Mouse (Mus musculus): ENCODE measurements around the gene Ncoa7.
"Not testable (repeated sequence)": the region's sequence is repeated elsewhere in the genome, so short reads cannot be mapped to it uniquely, and the experiment has no call there.

Gene Ncoa7

DNA sequence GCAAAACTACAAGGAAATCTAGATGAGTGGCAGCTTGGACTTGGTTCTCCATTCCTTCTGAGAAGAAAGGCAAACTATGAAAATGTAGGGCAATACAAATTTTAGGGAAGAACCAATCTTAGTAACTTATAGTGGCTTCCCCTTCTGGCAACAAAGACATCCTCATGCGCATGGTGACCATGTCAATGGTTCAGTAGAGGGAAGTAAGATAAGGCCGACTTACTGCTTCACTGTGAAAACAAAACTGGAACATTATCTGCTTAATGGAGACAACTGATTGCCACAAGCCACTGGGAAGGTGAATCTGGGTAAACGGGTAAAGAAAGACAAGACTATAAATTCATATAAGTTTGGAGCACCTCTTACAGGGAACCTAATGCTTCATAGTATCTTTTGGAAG is 128.3 kb downstream of the Ncoa7 start:
- no peak for DNase-seq (ENCODE audit: low read depth, low spot score)

DNA sequence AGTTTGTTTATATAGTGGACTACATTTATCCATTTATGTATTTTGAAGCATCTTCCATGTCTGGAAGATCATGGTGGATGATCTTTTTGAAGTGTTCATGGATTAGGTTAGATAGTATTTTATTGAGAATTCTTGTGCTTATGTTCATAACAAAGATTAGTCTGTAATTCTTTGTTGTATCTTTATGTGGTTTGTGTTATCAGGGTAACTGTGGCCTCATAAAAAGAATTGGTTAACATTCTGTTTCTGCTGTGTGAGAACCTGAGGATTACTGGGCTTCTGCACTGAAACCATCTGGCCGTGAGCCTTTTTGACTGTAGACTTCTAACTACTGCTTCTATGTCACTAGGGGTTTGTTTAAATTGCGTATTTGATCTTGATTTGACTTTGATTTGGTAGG is 136.5 kb downstream of the Ncoa7 start:
- DNase-seq (ENCODE audit: low read depth, low spot score): no peak

DNA sequence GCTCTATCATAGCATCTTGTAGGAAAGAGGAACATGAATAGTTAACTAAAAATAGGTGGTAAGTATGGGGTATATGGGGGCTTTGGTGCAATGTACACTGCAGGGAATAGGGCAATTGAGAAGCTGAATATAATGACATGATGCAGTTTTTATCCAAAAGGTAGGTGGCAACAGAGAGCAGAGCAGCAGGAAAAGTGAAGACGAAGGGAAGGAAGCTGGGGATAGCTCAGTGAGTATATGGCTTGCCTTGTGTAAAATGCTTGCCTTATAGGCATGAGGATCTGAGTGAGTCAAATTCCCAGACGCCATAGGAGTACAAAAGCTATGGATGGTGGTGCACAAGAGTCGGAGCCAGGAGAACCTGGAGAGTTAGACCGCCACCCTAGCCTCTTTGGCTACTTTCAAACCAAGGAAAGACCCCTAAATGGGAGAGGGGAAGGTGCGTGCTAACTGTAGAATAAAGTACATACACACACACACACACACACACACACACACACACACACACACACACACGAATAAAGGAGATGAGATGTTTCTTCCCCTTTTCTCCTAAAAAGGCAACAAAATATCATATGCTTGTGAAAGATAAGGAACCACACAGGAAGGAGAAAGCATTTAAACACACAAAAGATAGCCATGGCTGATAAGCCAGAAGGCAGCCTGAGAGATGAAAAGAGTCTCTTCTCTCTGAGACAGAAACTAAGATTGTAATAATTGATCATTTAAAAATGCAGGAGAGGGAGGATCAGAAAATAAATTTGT is 142.4 kb downstream of the Ncoa7 start:
- no peak for DNase-seq (ENCODE audit: low read depth, low spot score)

DNA sequence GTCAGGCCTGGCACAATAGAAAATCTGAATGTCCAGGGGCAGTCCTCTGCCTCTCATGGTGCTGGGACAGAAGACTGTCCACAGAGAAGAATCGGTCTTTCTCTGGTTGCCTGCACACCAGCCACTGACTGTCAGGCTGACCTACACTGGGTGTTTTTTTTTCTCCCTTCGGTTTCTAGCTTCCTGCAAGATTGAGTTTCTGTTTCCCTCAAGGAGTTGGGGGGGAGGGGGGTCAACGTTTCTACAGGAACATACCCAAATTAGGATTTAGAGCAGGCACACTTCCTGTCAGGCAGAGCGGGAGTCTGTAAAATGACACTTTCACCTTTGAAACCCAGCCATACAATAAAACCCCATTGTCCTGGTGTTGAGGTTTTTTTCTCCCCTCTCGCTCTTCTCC is 147.5 kb downstream of the Ncoa7 start:
- no peak for DNase-seq (ENCODE audit: low read depth, low spot score)

DNA sequence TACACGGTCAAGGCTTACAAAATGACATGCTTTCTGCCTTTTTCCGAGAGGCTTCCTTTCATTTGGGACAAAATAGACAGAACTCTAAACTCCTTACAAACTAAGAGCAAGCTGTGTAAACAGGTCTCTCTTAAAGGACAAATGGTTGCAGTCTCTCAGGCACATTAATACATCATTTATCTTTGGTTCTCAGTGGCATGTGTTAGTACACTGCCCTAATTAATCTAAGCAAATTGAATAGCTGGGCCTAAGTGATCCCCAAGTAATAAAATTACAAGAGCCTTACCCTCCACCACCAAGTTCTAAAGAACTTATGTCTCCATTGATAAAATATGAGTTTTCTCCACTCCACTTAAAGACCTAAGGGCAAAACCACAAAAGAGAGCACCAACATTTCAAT is 155.4 kb downstream of the Ncoa7 start:
- DNase-seq (ENCODE audit: low read depth, low spot score): no peak

DNA sequence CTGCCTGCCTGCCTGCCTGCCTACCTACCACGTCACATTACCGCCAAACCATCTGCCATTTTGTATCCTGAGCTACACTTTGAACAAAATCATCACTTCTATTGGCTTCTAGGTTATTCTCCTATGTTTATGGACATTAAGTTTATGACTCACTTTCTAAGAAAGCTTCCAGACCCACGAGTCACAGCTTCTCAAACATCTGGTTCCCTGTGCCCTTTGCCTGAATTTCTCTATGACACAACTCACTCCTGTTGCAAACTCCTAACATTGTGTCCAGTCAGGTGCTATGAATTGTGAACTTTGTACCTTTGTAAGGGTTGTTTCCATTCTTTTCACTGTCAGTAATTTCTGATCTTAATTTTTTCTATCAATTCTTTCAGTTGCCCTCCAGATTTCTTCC is 164.9 kb downstream of the Ncoa7 start:
- no peak for DNase-seq (ENCODE audit: low read depth, low spot score)

DNA sequence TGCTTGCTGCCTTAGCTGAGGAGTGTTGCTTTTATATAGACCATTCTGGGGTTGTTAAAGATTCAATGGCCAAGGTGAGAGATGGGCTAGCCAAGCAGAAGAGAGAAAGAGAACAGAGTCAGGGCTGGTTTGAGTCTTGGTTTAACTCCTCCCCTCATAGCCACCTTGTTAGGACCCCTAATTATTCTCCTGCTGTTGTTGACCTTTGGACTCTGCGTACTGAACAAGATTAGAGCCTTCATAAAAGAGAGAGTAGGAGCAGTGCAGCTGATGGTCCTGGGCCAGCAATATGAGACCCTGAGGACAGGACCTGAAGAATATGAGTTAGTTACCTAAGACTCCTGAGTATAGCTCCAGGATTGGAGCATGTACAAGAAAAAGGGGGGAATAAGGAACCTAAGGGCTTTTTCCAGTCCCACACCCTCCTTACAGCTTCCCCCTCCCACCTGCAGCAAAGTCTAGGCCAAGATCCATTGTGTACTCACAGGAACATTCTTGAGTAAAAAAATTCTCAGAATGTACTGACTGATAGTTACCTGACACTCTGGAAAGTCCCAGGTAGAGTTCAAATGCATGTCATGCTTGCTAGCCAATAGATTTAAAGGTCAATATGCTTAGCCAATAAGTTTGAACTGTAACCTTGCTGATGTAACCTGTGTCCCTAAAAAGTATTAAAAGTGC is 166.5 kb downstream of the Ncoa7 start:
- not testable (repeated sequence) for DNase-seq (ENCODE audit: low read depth, low spot score)

DNA sequence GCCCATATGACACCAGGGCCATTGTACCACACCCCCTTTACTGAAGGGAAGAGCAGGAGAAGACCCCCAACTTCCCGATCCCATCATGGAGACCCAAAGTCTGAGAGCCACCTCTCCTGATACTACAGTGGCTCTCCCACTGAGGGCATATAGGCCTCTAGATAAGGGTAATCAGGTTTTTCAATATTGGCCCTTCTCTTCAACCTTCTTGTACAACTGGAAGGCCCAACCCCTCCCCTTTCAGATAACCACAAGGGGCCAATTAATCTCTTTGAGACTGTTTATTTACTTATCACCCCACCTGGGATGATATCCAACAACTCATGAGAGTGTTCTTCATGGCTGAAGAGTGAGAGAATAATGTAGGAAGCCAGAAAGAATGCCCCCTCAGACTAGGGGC is 170.4 kb downstream of the Ncoa7 start:
- DNase-seq (ENCODE audit: low read depth, low spot score): no peak

DNA sequence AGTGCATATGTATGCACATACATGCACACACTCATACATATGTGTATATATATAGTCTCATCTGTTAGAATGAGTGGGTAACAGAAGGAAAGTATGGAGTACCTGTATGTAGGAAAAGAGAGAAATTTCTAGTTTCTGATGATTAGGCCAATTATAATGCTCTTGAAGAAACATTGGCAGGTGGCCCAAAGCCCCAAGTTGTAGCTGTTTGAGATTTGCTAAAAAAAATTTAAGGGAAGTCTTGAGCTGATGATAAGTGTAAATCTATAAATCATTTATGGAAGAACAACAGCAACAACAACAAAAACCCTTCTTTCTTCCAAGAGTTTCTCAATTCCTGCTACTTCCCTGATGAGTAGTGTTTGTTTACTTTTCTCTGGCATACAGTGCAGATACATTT is 173.1 kb downstream of the Ncoa7 start:
- DNase-seq (ENCODE audit: low read depth, low spot score): no peak

DNA sequence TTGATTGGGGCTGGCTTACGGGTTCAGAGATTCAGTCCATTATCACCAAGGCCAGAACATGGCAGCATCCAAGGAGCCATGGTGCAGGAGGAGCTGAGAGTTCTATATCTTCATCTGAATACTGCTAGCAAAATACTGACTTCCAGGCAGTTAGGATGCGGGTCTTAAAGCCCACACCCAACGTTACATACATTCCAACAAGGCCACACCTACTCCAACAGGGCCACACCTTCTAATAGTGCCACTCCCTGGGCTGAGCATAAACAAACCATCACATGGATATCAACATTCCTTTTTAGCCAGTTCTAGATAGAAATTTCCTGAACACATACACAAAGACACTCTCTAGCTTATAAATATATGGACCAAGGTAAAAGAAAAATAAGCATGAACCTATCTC is 173.6 kb downstream of the Ncoa7 start, which contains the start of gene Hint3:
Gene Hint3 (minus strand): TSS at position 120 of the 400 bp plus-strand sequence.
- DNase-seq (ENCODE audit: low read depth, low spot score): no peak

DNA sequence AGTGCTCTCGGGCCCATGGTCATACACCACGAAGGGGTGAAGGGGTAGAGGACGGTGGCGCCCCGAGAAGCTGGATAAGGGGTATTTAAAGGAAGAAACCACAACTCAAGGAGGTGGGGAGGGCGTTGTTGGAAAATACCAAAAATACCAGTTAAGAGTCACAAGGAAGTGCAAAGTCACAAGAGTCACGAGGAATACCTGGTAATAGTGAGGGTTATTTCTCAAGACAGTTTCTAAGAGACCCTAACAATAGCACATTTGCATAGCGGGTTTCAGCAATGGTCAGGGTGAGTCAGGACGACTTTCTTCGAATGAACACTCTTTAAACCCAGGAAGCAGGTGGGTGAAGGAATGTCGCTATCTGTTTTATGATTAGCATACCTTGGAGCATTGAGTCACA is 174.7 kb downstream of the Ncoa7 start:
- not testable (repeated sequence) for DNase-seq (ENCODE audit: low read depth, low spot score)

DNA sequence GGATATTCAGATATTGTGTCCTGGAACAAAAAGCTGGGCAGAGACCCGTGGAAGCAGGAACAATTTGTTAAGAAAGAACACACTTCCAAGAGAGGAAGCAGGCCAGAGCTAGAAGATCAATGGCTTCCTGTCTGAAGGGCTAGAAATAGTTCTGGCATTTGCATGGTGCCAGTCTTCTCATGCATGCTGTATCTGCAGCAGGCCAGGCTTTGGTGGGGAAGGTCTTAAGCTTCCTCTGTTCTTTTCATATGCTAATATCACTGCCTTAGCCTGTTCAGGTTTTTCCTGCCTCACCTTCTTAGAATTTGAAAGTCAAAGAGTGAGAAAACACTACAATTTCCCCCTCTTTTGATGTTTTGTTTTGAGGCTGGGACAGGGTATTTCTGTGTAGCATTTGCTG is 175.6 kb downstream of the Ncoa7 start:
- no peak for DNase-seq (ENCODE audit: low read depth, low spot score)

DNA sequence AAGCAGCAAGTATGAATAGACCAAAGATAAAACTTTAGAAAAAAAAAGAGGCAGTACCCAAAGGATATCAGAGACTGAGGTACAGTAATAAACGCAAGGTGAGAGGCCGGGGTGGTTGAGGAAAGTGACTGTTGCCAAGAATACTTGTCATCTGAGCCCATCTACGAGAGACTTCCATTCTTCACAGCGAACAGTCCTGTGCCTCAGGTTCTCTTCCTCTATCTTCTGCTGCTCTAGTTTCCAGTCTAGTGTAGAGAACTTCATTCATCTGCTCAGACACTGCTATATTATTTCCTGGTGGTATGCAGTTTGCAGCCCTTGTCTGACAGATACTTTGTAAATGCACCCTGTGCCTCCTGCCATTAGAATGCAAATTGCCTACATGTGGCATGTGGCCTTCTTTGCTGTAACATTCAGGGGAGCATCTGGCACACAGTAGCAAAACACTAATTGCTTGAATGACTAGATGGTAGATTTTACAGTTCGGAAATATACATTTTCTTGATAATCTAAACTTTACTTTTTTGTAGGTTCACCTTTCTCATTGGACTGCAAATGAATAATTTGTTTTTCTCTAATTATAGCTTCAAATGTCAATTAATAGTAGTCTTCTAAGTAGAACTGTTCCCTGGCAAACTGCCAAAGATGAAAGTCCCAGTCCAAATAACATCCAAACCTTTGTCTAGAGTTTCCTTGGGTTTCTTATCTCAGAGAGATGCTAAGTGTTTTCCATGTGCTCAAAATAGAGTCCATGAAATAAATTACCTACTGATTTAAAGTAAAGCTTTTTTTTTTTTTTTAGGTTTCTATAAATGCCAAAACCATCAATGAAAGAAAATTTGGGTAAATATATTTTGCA is 178.7 kb downstream of the Ncoa7 start:
- no peak for DNase-seq (ENCODE audit: low read depth, low spot score)

DNA sequence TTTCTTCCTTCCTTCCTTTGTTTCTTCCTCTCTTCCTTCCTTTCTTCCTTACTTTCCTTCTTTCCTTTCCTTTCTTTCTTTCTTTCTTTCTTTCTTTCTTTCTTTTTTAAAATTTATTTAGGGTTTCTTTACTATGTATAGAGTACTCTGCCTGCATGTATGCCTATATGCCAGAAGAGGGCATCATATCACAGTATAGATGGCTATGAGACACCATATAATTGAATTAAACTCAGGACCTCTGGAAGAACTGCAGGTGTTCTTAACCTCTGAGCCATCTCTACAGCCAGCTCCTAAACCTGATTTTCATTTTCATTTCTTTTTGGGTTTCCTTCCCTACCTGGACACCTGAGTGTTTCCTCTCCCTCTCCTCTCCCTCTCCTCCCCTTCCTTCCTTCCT is 180.2 kb downstream of the Ncoa7 start:
- no peak for DNase-seq (ENCODE audit: low read depth, low spot score)

DNA sequence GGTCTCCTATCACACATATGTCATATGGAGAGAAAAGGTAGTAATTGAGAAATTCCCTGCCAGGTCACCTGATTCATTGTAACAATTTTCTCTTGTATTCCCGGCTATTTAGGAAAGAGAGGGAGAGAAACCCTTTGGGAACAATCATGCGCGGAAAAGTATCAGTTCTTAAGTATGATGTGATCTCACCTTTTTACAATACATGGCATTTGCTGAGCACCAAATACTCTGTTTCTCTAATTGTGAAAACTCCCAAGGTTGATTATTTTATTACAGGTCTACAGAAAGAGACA is 184.3 kb downstream of the Ncoa7 start:
- DNase-seq (ENCODE audit: low read depth, low spot score): no peak

DNA sequence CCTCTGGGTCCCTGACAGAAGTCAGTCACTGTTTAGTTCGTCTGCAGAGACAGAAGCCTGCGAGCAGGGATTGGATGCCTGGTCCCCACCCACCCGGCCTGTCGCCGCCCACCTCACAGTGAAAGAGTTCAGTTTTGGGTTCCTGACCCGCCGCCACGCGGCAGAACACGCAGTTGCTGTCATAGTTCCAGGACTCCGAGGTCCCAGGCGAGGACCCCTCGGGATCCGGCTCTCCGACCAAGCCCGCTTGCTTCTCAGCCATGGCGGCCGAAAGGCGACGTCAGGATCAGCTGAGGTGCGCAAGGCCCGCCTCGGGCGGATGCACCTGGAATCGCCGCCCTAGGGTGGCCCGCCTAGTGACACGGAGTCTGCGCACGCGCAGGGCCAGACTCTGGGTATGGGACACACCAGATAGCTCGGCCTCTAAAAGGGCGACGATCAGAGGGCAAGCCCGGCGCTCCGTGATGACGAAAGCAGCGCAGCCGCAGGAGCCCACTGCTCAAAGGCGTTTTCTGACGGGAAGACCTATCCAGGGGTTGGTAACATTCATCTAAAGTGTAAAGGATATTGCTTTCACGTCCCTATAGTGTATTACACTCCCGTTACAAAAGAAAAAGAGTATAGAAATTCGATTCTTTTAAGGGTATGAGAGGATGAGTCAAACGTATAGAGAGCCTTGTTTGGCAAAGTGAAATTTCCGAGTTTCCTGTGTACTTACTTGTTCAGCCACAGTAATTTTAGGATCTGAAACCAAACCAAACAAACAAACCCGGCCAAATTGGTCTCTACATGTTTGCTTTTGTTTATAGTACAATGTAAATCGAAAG is 184.8 kb downstream of the Ncoa7 start:
- DNase-seq (ENCODE audit: low read depth, low spot score): peak; percentile 98

DNA sequence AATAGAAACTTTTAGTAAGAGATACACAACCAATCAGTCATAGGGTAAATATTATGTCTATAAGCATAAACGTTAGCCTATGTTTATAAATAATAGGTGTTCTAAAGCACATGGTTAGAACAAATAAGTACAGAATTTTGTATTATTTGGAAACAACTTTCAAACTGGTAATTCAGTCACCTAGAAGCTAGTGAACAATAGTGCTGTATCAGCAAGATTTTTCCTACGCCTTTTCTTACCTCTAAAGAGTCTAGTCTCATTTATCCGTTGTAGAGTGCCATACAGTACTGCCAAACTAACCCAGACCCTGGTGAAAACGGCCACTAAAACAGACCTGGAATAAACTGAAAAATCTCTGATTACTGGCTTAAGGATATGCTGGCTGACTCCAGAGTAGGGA is 190.1 kb downstream of the Ncoa7 start:
- DNase-seq (ENCODE audit: low read depth, low spot score): no peak

DNA sequence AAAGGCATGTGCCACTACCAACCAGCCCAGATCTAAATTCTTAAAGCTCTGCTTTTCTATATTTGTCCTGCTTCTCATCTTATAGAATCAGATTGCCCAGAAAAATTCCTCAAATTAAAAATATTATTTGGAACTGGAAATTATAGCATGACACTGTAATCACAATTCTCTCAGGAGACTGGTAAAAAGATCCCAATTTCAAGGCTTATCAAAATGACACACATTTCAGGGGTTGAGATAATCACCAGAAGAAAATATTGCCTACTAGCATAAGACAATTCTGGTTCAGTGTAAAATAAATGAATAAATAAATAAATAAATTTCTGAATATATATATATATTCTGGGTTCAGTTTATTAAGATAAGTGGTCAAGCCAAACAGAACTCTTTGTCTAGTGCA is 193.5 kb downstream of the Ncoa7 start:
- no peak for DNase-seq (ENCODE audit: low read depth, low spot score)

DNA sequence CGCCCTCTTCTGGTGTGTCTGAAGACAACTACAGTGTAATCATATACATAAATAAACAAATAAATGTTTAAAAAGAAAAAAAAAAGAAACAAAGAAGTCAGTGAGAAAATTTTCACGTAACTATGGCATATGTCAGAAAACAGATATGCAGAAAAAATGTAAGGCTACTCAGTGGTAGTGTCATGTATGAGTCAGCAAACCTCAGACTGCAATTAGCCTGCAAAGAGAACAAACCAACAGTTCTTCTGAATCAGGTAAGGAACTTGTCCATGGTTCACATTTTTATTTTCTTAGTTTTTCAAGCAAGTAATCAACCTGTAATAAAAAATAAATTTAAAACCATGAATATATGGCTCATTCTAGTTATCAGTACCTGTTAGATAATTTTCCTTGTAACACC is 195.0 kb downstream of the Ncoa7 start:
- DNase-seq (ENCODE audit: low read depth, low spot score): no peak

DNA sequence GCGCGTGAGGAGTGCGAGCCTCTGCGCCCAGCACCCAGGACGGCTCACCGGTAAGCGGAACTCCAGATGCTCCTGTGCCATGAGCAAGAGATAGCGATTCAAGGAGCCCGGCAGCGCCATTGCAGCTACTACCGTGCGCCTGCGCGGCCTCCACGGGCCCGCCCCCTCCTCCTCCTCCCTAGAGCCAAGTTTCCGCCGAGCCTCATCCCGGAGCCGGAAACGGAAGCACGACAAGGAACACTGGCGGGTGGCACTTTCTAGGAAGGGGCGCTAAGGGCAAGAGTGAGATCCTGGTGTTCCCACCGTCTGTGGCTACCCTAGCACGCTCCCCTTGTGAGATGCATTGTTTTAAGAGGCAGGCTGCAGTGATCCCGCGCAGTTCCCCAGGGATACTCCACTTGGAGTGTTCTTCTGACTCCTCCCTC is 202.6 kb downstream of the Ncoa7 start, which contains the start of gene Trmt11:
Gene Trmt11 (minus strand): TSS at position 208 of the 425 bp plus-strand sequence.
- peak; percentile 86 for DNase-seq (ENCODE audit: low read depth, low spot score)

DNA sequence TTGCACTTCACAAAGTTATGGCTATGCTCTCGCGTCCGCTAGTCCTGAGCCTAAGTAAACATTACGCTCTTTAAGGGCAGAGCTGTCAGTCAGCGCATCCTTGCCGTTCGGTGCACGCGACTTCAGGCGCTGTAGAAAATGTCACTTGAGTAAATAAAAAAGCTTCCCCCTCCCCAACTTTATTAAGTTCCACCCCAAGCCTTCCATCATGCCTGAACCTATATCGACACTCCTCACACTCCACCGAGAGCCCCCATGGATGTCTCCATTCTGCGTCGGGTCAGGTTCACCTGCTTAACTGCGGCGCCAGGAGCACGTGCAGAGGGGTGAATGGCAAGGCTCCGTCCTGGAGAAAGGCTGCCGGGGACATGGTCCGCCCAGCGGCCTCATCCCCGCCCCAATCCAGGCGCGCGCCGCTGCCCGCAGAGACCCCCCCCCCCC is 203.0 kb downstream of the Ncoa7 start:
- no peak for DNase-seq (ENCODE audit: low read depth, low spot score)

DNA sequence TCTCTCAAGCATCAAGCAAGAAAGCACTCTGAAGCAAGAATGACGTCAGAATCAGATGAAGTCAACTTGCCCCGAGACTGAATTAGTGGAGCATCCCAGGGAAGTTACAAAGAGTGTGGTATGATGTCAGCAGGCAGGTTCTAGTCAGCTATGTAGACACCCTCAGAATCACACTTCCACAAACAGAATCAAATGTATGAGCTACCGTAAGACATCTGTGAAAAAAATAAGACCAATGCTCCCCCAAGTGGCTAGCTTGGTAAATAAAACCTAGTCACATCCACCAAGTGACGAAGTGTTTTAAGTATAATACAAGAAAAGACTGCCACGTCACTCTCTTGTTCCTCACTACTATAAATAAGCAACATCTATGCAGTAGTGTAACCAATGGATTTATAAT is 216.1 kb downstream of the Ncoa7 start:
- DNase-seq (ENCODE audit: low read depth, low spot score): peak; percentile 43
